Mouse (Mus musculus): Measurements from ENCODE around the gene Shroom4. TPM values are rescaled to one million over a fixed set of nuclear protein-coding genes. Genes with fewer than 3 reads are reported as not detected.

Shroom4 gene
- polyA plus RNA-seq, 1 experiment from 2014 or later = 5.3 TPM

- H3K4me1 ChIP-seq (ENCODE audit: control insufficient read depth in 2 of 2, insufficient read depth in 2 of 2, low read length in 2 of 2) = no peaks in the 10 kb centered on the region
- H3K9me3 ChIP-seq (ENCODE audit: control insufficient read depth, low read length) = no peaks in the 10 kb centered on the region
- H3K27ac ChIP-seq (replicated peaks in 1 of 2; ENCODE audit: control insufficient read depth in 1 of 2, insufficient read depth in 1 of 2, low read depth in 2 of 2, low read length in 2 of 2) = no peak overlapping the region
- H3K36me3 ChIP-seq (ENCODE audit: control insufficient read depth, insufficient read depth, low read length) = no peaks in the 10 kb centered on the region
- 78% methylated on average over 1 of the region's 1 CpGs for WGBS
- no peaks in the 10 kb centered on the region for H3K27me3 ChIP-seq (ENCODE audit: control insufficient read depth, insufficient read depth, low read length)
- H3K4me2 ChIP-seq (ENCODE audit: low read length) = no peak overlapping the region
- no peak overlapping the region for H3K4me3 ChIP-seq (ENCODE audit: control insufficient read depth in 1 of 2, insufficient read depth in 1 of 2, low read depth in 1 of 2, low read length in 2 of 2)
- no peak for ATAC-seq (ENCODE audit: insufficient number of reproducible peaks, insufficient read depth, low FRiP score, low read depth)
- H3K9ac ChIP-seq (ENCODE audit: low read length) = no peak overlapping the region
These were observed 259.2 kb downstream of the Shroom4 start for GRCm38 (mm10) chrX:6658820-6659324.

Other genes starting within 250 kb of the Shroom4 start
- 2.7 and 4.5 TPM in 2 replicates for gene Nudt10, start 226.8 kb upstream of the Shroom4 start, polyA plus RNA-seq (2014; fragmentation: Nextera tagmentation; extraction: Ambion mirVana)
- gene Bmp15, start 79.1 kb upstream of the Shroom4 start, polyA plus RNA-seq (2014; fragmentation: Nextera tagmentation; extraction: Ambion mirVana) = 0.20 and 0.42 TPM in 2 replicates